Mouse (Mus musculus) MEL (cell line): ENCODE data around the gene Ell. TPM values are rescaled to one million over a fixed set of nuclear protein-coding genes. Genes with fewer than 3 reads are reported as not detected.

Experiments used
- DNase-seq: peaks from one replicate; pipeline ENCODE4 v3.0.0; 2011; ENCODE audit warnings: low read depth, low spot score
- H3K27ac ChIP-seq: 2 replicates; pipeline ENCODE4 v1.5.1; 2012; ENCODE audit warnings: low read depth, mild to moderate bottlenecking, control low read depth, low read length, moderate library complexity; ENCODE audit not compliant: control insufficient read depth
- H3K27me3 ChIP-seq, 2 experiments: fragments of 150-350 bp in 1 of 2; sonication (generic) in 1 of 2; 2 replicates each; pipeline ENCODE4 v1.6.1; 2012; ENCODE audit warnings: low read length in 2 of 2, mild to moderate bottlenecking in 2 of 2, improper control_type of control experiment in 1 of 2, moderate library complexity in 1 of 2; ENCODE audit not compliant: insufficient read depth in 2 of 2, control insufficient read depth in 1 of 2
- H3K36me3 ChIP-seq, 2 experiments: 2 replicates each; pipeline ENCODE4 v1.6.1; 2012 to 2014; ENCODE audit warnings: low read length in 2 of 2, improper control_type of control experiment in 1 of 2, inconsistent platforms in 1 of 2, mild to moderate bottlenecking in 1 of 2; ENCODE audit not compliant: insufficient read depth in 2 of 2, control insufficient read depth in 1 of 2
- H3K4me1 ChIP-seq, 2 experiments: fragments of 150-350 bp in 1 of 2; sonication (generic) in 1 of 2; 2 replicates each; pipeline ENCODE4 v1.6.1; 2012; ENCODE audit warnings: low read length in 2 of 2, improper control_type of control experiment in 1 of 2, mild to moderate bottlenecking in 1 of 2; ENCODE audit not compliant: insufficient read depth in 2 of 2, control insufficient read depth in 1 of 2
- H3K4me3 ChIP-seq, 2 experiments: fragments of 150-350 bp in 1 of 2; sonication (generic) in 1 of 2; 2 replicates each; pipeline ENCODE4 v1.5.1; 2012; ENCODE audit warnings: low read depth in 2 of 2, low read length in 2 of 2, mild to moderate bottlenecking in 2 of 2, moderate library complexity in 2 of 2, control low read depth in 1 of 2, improper control_type of control experiment in 1 of 2; ENCODE audit not compliant: control insufficient read depth in 1 of 2, insufficient read depth in 1 of 2
- H3K79me2 ChIP-seq: 2 replicates; pipeline ENCODE4 v1.6.1; 2012; ENCODE audit warnings: mild to moderate bottlenecking, low read length, moderate library complexity; ENCODE audit not compliant: control insufficient read depth, poor library complexity, insufficient read depth
- H3K9ac ChIP-seq: 2 replicates; pipeline ENCODE4 v1.6.1; 2012; ENCODE audit warnings: low read depth, mild to moderate bottlenecking, control low read depth, low read length, moderate library complexity; ENCODE audit not compliant: control insufficient read depth, poor library complexity, severe bottlenecking
- H3K9me3 ChIP-seq: fragments of 150-350 bp; sonication (generic); replicated peaks from 2 replicates; pipeline ENCODE4 v1.6.1; 2012; ENCODE audit warnings: mild to moderate bottlenecking, low read length, improper control_type of control experiment, moderate library complexity; ENCODE audit not compliant: insufficient read depth
- BHLHE40 ChIP-seq: IDR thresholded peaks from 2 replicates; pipeline ENCODE4 v1.6.1; 2012; ENCODE audit warnings: low read depth, mild to moderate bottlenecking, inconsistent platforms, low read length, improper control_type of control experiment, borderline replicate concordance
- CHD2 ChIP-seq: IDR thresholded peaks from 2 replicates; pipeline ENCODE4 v1.6.1; 2011; ENCODE audit warnings: low read length, improper control_type of control experiment
- CTCF ChIP-seq, 3 experiments: IDR thresholded peaks in 2 of 3; conservative IDR thresholded peaks in 1 of 3; 2 replicates each; pipeline ENCODE4 v1.5.1; 2011 to 2012; ENCODE audit warnings: low read length in 3 of 3, low read depth in 2 of 3, mild to moderate bottlenecking in 2 of 3, improper control_type of control experiment in 1 of 3, inconsistent platforms in 1 of 3, mixed read lengths in 1 of 3, moderate library complexity in 1 of 3; ENCODE audit not compliant: control insufficient read depth in 1 of 3, insufficient read depth in 1 of 3, poor library complexity in 1 of 3, severe bottlenecking in 1 of 3
- E2F4 ChIP-seq: IDR thresholded peaks from 2 replicates; pipeline ENCODE4 v1.6.1; 2011; ENCODE audit warnings: low read depth, low read length, improper control_type of control experiment, borderline replicate concordance
- ELF1 ChIP-seq: IDR thresholded peaks from 2 replicates; pipeline ENCODE4 v1.6.1; 2014; ENCODE audit warnings: low read depth, mild to moderate bottlenecking, inconsistent platforms, low read length, improper control_type of control experiment, moderate library complexity
- EP300 ChIP-seq, 2 experiments: IDR thresholded peaks; 2 replicates each; pipeline ENCODE4 v1.6.1; 2011; ENCODE audit warnings: improper control_type of control experiment in 2 of 2, low read length in 2 of 2, low read depth in 1 of 2, mild to moderate bottlenecking in 1 of 2
- ETS1 ChIP-seq: IDR thresholded peaks from 2 replicates; pipeline ENCODE4 v1.6.1; 2012; ENCODE audit warnings: low read depth, mild to moderate bottlenecking, inconsistent platforms, low read length, improper control_type of control experiment, moderate library complexity
- GABPA ChIP-seq: IDR thresholded peaks from 2 replicates; pipeline ENCODE4 v1.6.1; 2012; ENCODE audit warnings: low read depth, mild to moderate bottlenecking, inconsistent platforms, low read length, improper control_type of control experiment, moderate library complexity
- GATA1 ChIP-seq: IDR thresholded peaks from 2 replicates; pipeline ENCODE4 v1.6.1; 2011; ENCODE audit warnings: low read depth, low read length, improper control_type of control experiment
- HCFC1 ChIP-seq: IDR thresholded peaks from 2 replicates; pipeline ENCODE4 v1.6.1; 2012; ENCODE audit warnings: low read depth, mild to moderate bottlenecking, inconsistent platforms, low read length, improper control_type of control experiment, moderate library complexity
- JUND ChIP-seq: IDR thresholded peaks from 2 replicates; pipeline ENCODE4 v1.6.1; 2011; ENCODE audit warnings: low read depth, mild to moderate bottlenecking, improper control_type of control experiment, low read length
- KAT2A ChIP-seq: conservative IDR thresholded peaks from 2 replicates; pipeline ENCODE4 v1.6.1; 2012; ENCODE audit warnings: low read depth, low read length, improper control_type of control experiment, inconsistent platforms
- MAFK ChIP-seq: IDR thresholded peaks from 2 replicates; pipeline ENCODE4 v1.6.1; 2011; ENCODE audit warnings: low read depth, mild to moderate bottlenecking, low read length, improper control_type of control experiment, borderline replicate concordance
- MAX ChIP-seq: IDR thresholded peaks from 2 replicates; pipeline ENCODE4 v1.6.1; 2011; ENCODE audit warnings: low read length, improper control_type of control experiment
- MAZ ChIP-seq: IDR thresholded peaks from 2 replicates; pipeline ENCODE4 v1.6.1; 2012; ENCODE audit warnings: low read depth, mild to moderate bottlenecking, inconsistent platforms, low read length, improper control_type of control experiment
- MEF2A ChIP-seq: IDR thresholded peaks from 2 replicates; pipeline ENCODE4 v1.6.1; 2014; ENCODE audit warnings: low read depth, mild to moderate bottlenecking, inconsistent platforms, low read length, improper control_type of control experiment; ENCODE audit not compliant: poor library complexity, insufficient replicate concordance, severe bottlenecking; ENCODE audit errors: extremely low read depth
- MYB ChIP-seq: IDR thresholded peaks from 2 replicates; pipeline ENCODE4 v1.6.1; 2011; ENCODE audit warnings: mild to moderate bottlenecking, low read depth, low read length, improper control_type of control experiment
- MYC ChIP-seq: IDR thresholded peaks from 2 replicates; pipeline ENCODE4 v1.6.1; 2011; ENCODE audit warnings: low read depth, mild to moderate bottlenecking, low read length, improper control_type of control experiment, moderate library complexity
- NRF1 ChIP-seq: IDR thresholded peaks from 2 replicates; pipeline ENCODE4 v1.6.1; 2014; ENCODE audit warnings: low read depth, mild to moderate bottlenecking, inconsistent platforms, low read length, improper control_type of control experiment, moderate library complexity; ENCODE audit not compliant: poor library complexity, insufficient read depth, severe bottlenecking
- POLR2A ChIP-seq, 2 experiments: IDR thresholded peaks; 2 replicates each; pipeline ENCODE4 v1.6.1; 2011 to 2012; ENCODE audit warnings: low read length in 2 of 2, mild to moderate bottlenecking in 2 of 2, control low read depth in 1 of 2, improper control_type of control experiment in 1 of 2, low read depth in 1 of 2, moderate library complexity in 1 of 2; ENCODE audit not compliant: control insufficient read depth in 1 of 2, insufficient read depth in 1 of 2, poor library complexity in 1 of 2
- POLR2AphosphoS2 ChIP-seq: IDR thresholded peaks from 2 replicates; pipeline ENCODE4 v1.6.1; 2011; ENCODE audit warnings: low read length, improper control_type of control experiment
- RAD21 ChIP-seq: IDR thresholded peaks from 2 replicates; pipeline ENCODE4 v1.6.1; 2011; ENCODE audit warnings: mild to moderate bottlenecking, low read depth, low read length, improper control_type of control experiment
- RCOR1 ChIP-seq: IDR thresholded peaks from 2 replicates; pipeline ENCODE4 v1.6.1; 2012; ENCODE audit warnings: low read depth, mild to moderate bottlenecking, inconsistent platforms, low read length, improper control_type of control experiment
- SIN3A ChIP-seq: IDR thresholded peaks from 2 replicates; pipeline ENCODE4 v1.6.1; 2012; ENCODE audit warnings: low read length, improper control_type of control experiment, inconsistent platforms
- SMC3 ChIP-seq: IDR thresholded peaks from 2 replicates; pipeline ENCODE4 v1.6.1; 2011; ENCODE audit warnings: low read depth, low read length, improper control_type of control experiment
- TAL1 ChIP-seq: IDR thresholded peaks from 2 replicates; pipeline ENCODE4 v1.6.1; 2012; ENCODE audit warnings: mild to moderate bottlenecking, inconsistent platforms, low read length, moderate library complexity, mixed read lengths
- TBP ChIP-seq: IDR thresholded peaks from 2 replicates; pipeline ENCODE4 v1.8.0; 2011; ENCODE audit warnings: low read depth, low read length, improper control_type of control experiment
- TCF12 ChIP-seq: IDR thresholded peaks from 2 replicates; pipeline ENCODE4 v1.6.1; 2014; ENCODE audit warnings: low read depth, mild to moderate bottlenecking, inconsistent platforms, low read length, improper control_type of control experiment, moderate library complexity
- UBTF ChIP-seq: IDR thresholded peaks from 2 replicates; pipeline ENCODE4 v1.6.1; 2012; ENCODE audit warnings: low read depth, mild to moderate bottlenecking, inconsistent platforms, low read length, improper control_type of control experiment, moderate library complexity, borderline replicate concordance; ENCODE audit not compliant: insufficient read depth
- USF1 ChIP-seq: IDR thresholded peaks from 2 replicates; pipeline ENCODE4 v1.6.1; 2014; ENCODE audit warnings: low read depth, mild to moderate bottlenecking, inconsistent platforms, low read length, improper control_type of control experiment, moderate library complexity
- USF2 ChIP-seq, 2 experiments: IDR thresholded peaks; 2 replicates each; pipeline ENCODE4 v1.6.1; 2011 to 2012; ENCODE audit warnings: improper control_type of control experiment in 2 of 2, low read length in 2 of 2, borderline replicate concordance in 1 of 2, inconsistent platforms in 1 of 2, low read depth in 1 of 2, mild to moderate bottlenecking in 1 of 2; ENCODE audit not compliant: insufficient read depth in 1 of 2
- ZC3H11A ChIP-seq: IDR thresholded peaks from 2 replicates; pipeline ENCODE4 v1.6.1; 2012; ENCODE audit warnings: low read depth, mild to moderate bottlenecking, inconsistent platforms, low read length, improper control_type of control experiment
- ZKSCAN1 ChIP-seq: IDR thresholded peaks from 2 replicates; pipeline ENCODE4 v1.6.1; 2012; ENCODE audit warnings: low read depth, mild to moderate bottlenecking, inconsistent platforms, low read length, improper control_type of control experiment, moderate library complexity
- ZMIZ1 ChIP-seq: IDR thresholded peaks from 2 replicates; pipeline ENCODE4 v1.6.1; 2012; ENCODE audit warnings: low read depth, mild to moderate bottlenecking, inconsistent platforms, low read length, improper control_type of control experiment, moderate library complexity
- ZNF384 ChIP-seq: IDR thresholded peaks from 2 replicates; pipeline ENCODE4 v1.6.1; 2012; ENCODE audit warnings: low read depth, mild to moderate bottlenecking, inconsistent platforms, low read length, improper control_type of control experiment
- polyA plus RNA-seq, 2 experiments: library from polyadenylated mRNA; stranded (reverse) in 1 of 2; unstranded in 1 of 2; fragments of >175 nt in 1 of 2; fragments of >200 nt in 1 of 2; gene quantifications; 2 replicates each; pipeline versions ENCODE4 v1.2.1 to v1.2.4; 2012; ENCODE audit warnings: low replicate concordance in 2 of 2, low read depth in 1 of 2; ENCODE audit not compliant: insufficient read length in 2 of 2, insufficient read depth in 1 of 2, missing spikeins in 1 of 2
- total RNA-seq: library from RNA; depleted of rRNA; stranded (reverse); fragments of 300-350 nt; gene quantifications from 2 replicates; pipeline ENCODE4 v1.2.3, GENCODE M21; 2012; rRNA removed

Gene Ell
- total RNA-seq (10.8 and 12.4 TPM in 2 replicates), polyA plus RNA-seq (10 to 100 TPM in 1 of 2 experiments, not detected in 1; 25.9 TPM)

GRCm38 (mm10) chr8:70539077-70539813 is at the start of gene Ell:
Gene Ell (plus strand): TSS chr8:70539457.
- Histone ChIP-seq H3K79me2 (peaks cover 44% of the 10 kb centered on the region), H3K9me3 (no peaks in the 10 kb centered on the region), H3K36me3 (no peaks in the 10 kb centered on the region), H3K27me3 (no peaks in the 10 kb centered on the region), H3K4me1 (peaks cover 0 to 12% of the 10 kb centered on the region in 2 experiments; a peak in 1 of 4 replicates), H3K9ac (peak within 1 kb of the TSS; percentile 82), H3K4me3 (peak within 1 kb of the TSS; percentile 81 to 88), H3K27ac (peak within 1 kb of the TSS; percentile 68)
- peak; percentile 99 for DNase-seq
- TF ChIP-seq CHD2 (peak; percentile 92), TBP (0 out of 2 replicates have a peak, but pooled peaks have one; percentile 36), GABPA (no peak), ETS1 (peak; percentile 34; the same call in 1 of the 2 replicates), KAT2A (no peak), BHLHE40 (no peak), MAZ (peak; percentile 88; the same call in 1 of the 2 replicates), E2F4 (no peak), ZC3H11A (no peak), NRF1 (peak; percentile 91), CTCF (IDR thresholded peaks at IDR 0.05 in 2 of 3, conservative IDR thresholded peaks at IDR 0.05 in 1 of 3; ENCODE audit: control insufficient read depth in 1 of 3, insufficient read depth in 1 of 3, low read depth in 2 of 3, low read length in 3 of 3, poor library complexity in 1 of 3, severe bottlenecking in 1 of 3) (no peak), RAD21 (no peak), ZMIZ1 (peak; percentile 77), POLR2A (IDR thresholded peaks at IDR 0.05; ENCODE audit: control insufficient read depth in 1 of 2, insufficient read depth in 1 of 2, low read depth in 1 of 2, low read length in 2 of 2, poor library complexity in 1 of 2) (peak; percentile 72; a peak in 3 of 4 replicates), SIN3A (peak; percentile 51), USF1 (0 out of 2 replicates have a peak, but pooled peaks have one; percentile 51), EP300 (IDR thresholded peaks at IDR 0.05; ENCODE audit: low read depth in 1 of 2, low read length in 2 of 2) (no peak), POLR2AphosphoS2 (no peak; the same call in 1 of the 2 replicates), JUND (no peak), GATA1 (no peak), ZKSCAN1 (no peak), MYB (no peak), RCOR1 (no peak), ELF1 (peak; percentile 63; the same call in 1 of the 2 replicates), ZNF384 (no peak), TAL1 (no peak), MAX (peak; percentile 14), TCF12 (peak; percentile 71), MYC (no peak), HCFC1 (peak; percentile 79), USF2 (IDR thresholded peaks at IDR 0.05; ENCODE audit: borderline replicate concordance in 1 of 2, insufficient read depth in 1 of 2, low read depth in 1 of 2, low read length in 2 of 2) (no peak), MAFK (no peak), MEF2A (no peak), SMC3 (no peak), UBTF (no peak)
